ENCODE assay signal across 28 mouse cellular contexts in the genomic region with DNA sequence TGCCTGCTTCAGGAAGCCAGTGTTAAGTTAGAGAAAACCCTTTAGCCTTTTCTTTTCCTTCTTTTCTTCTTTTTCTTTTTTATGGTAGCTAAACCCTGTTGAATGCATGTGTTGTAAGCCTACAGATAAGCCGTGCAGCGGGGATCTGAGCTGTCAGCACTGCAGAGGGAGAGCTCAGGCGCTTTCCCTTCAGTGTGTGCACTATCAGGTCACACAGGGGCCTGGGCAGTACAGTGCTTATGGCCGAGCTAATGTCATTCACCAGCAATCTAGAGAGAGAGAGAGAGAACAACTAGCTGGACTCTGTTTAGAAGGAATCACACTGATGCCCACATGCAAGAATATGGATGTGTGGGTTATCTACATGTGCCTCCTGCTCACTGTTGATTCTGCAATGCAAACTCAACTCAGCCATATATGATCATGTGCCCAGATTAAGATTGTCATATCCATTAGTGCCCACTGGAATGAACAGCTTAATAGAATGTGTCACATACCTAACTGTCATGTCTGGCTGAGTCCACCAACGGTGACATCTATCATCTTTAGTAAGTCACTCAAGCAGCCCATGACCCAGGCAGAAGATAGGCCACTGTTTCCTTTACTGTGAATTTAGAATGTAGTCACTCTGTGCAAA.
DNase-seq lines count a peak whose midpoint lies in the region; ATAC-seq and TF ChIP-seq lines count a peak whose summit lies in the region.
"Had no signal": no experiment of that assay in that cellular context is flagged by ENCODE, and none has a peak within 500 bp of the region (broad histone marks: within the 10 kb centered on the region; RNA-seq: fewer than 3 reads in every experiment).

No protein-coding gene starts in this region.

- TF ChIP-seq CTCF in intestine, postnatal 0 days (IDR thresholded peaks at IDR 0.05; ENCODE audit: low read depth), result no peak
- TF ChIP-seq CTCF in hindbrain, postnatal 0 days (IDR thresholded peaks at IDR 0.05; ENCODE audit: low read depth), result no peak

- H3K9ac ChIP-seq in heart, embryonic 13.5 days, result no peak overlapping the region
- H3K9ac ChIP-seq in intestine, embryonic 16.5 days (ENCODE audit: low read depth, low read length), result no peak overlapping the region
- H3K9ac ChIP-seq in intestine, embryonic 15.5 days, result no peak overlapping the region
- no peak overlapping the region for H3K9ac ChIP-seq in intestine, postnatal 0 days (ENCODE audit: low read depth, low read length)
- H3K9ac ChIP-seq in hindbrain, postnatal 0 days (replicated peaks; ENCODE audit: low read length), result no peak overlapping the region
- H3K9ac ChIP-seq: embryonic facial prominence, embryonic 13.5 days; forebrain, postnatal 0 days; hindbrain, embryonic 15.5 days; limb, embryonic 15.5 days had no signal

- H3K27me3 ChIP-seq in heart, embryonic 13.5 days (replicated peaks), result peaks cover 75% of the 10 kb centered on the region
- no peaks in the 10 kb centered on the region for H3K27me3 ChIP-seq in intestine, embryonic 16.5 days (replicated peaks; ENCODE audit: control insufficient read depth, insufficient read depth, low read length)
- H3K27me3 ChIP-seq in intestine, embryonic 15.5 days (replicated peaks), result no peaks in the 10 kb centered on the region
- H3K27me3 ChIP-seq in intestine, postnatal 0 days (replicated peaks; ENCODE audit: control insufficient read depth, insufficient read depth, low read length), result no peaks in the 10 kb centered on the region
- no peaks in the 10 kb centered on the region for H3K27me3 ChIP-seq in limb, embryonic 10.5 days (ENCODE audit: low read depth, poor library complexity, severe bottlenecking)
- H3K27me3 ChIP-seq in hindbrain, postnatal 0 days (ENCODE audit: insufficient read depth, low read length), result no peaks in the 10 kb centered on the region
- H3K27me3 ChIP-seq: embryonic facial prominence, embryonic 13.5 days; hindbrain, embryonic 15.5 days; limb, embryonic 15.5 days had no signal

- H3K4me1 ChIP-seq in heart, embryonic 13.5 days, result peaks cover 54% of the 10 kb centered on the region
- no peaks in the 10 kb centered on the region; the same call in 1 of the 2 replicates for H3K4me1 ChIP-seq in intestine, embryonic 16.5 days (ENCODE audit: control insufficient read depth, insufficient read depth, low read length)
- H3K4me1 ChIP-seq in intestine, embryonic 15.5 days (replicated peaks), result no peaks in the 10 kb centered on the region
- no peaks in the 10 kb centered on the region for H3K4me1 ChIP-seq in intestine, postnatal 0 days (replicated peaks; ENCODE audit: control insufficient read depth, insufficient read depth, low read length)
- H3K4me1 ChIP-seq in limb, embryonic 10.5 days, result peaks cover 57% of the 10 kb centered on the region
- H3K4me1 ChIP-seq in hindbrain, postnatal 0 days (ENCODE audit: insufficient read depth, low read length), result no peaks in the 10 kb centered on the region

- no peak for DNase-seq in heart, postnatal 36 days
- DNase-seq in limb, embryonic 10.5 days (ENCODE audit: low spot score), result no peak
- no peak for DNase-seq in hindbrain, postnatal 0 days (ENCODE audit: low spot score)
- DNase-seq: adrenal gland, adult 2 months; adrenal gland, postnatal 36 days; B cell, adult 2 months; cerebellum, adult 18-20 months; cerebellum, postnatal 10 days; forebrain, postnatal 0 days; kidney, adult 9 months; kidney, postnatal 10 days; layer of hippocampus, postnatal 36 days; left cerebral cortex, postnatal 4 days; lung, postnatal 36 days; midbrain, embryonic 14.5 days; right cerebral cortex, postnatal 4 days; thymus, adult 18-20 months; thymus, postnatal 25 days had no signal

- no peak; the same call in 1 of the 2 replicates for ATAC-seq in heart, embryonic 13.5 days (ENCODE audit: extremely low read depth, insufficient number of reproducible peaks, low FRiP score, low TSS enrichment)
- ATAC-seq in intestine, embryonic 16.5 days, result peak; percentile 60; the same call in 1 of the 2 replicates
- ATAC-seq in intestine, embryonic 15.5 days, result no peak
- 0 out of 2 replicates have a peak, but pooled peaks have one; percentile 43 for ATAC-seq in intestine, postnatal 0 days
- no peak for ATAC-seq in hindbrain, postnatal 0 days
- ATAC-seq: activated CD4-positive, CD25-positive, alpha-beta regulatory T cell, adult 4 months; forebrain, postnatal 0 days had no signal

- no peak overlapping the region; the same call in 1 of the 2 replicates for H3K4me2 ChIP-seq in heart, embryonic 13.5 days
- no peak overlapping the region for H3K4me2 ChIP-seq in intestine, embryonic 16.5 days (ENCODE audit: low read depth, low read length)
- no peak overlapping the region for H3K4me2 ChIP-seq in intestine, embryonic 15.5 days (replicated peaks)
- H3K4me2 ChIP-seq in intestine, postnatal 0 days (replicated peaks; ENCODE audit: low read depth), result no peak overlapping the region
- H3K4me2 ChIP-seq in hindbrain, postnatal 0 days (ENCODE audit: low read depth, low read length), result no peak overlapping the region
- H3K4me2 ChIP-seq: embryonic facial prominence, embryonic 13.5 days; hindbrain, embryonic 15.5 days; limb, embryonic 15.5 days had no signal

- no peaks in the 10 kb centered on the region for H3K9me3 ChIP-seq in heart, embryonic 13.5 days
- H3K9me3 ChIP-seq in intestine, embryonic 16.5 days (ENCODE audit: control insufficient read depth, low read length), result no peaks in the 10 kb centered on the region
- no peaks in the 10 kb centered on the region for H3K9me3 ChIP-seq in intestine, embryonic 15.5 days
- no peaks in the 10 kb centered on the region for H3K9me3 ChIP-seq in intestine, postnatal 0 days (ENCODE audit: control insufficient read depth)
- H3K9me3 ChIP-seq in limb, embryonic 10.5 days (replicated peaks), result no peaks in the 10 kb centered on the region
- no peaks in the 10 kb centered on the region for H3K9me3 ChIP-seq in hindbrain, postnatal 0 days (ENCODE audit: low read length)
- H3K9me3 ChIP-seq: embryonic facial prominence, embryonic 13.5 days; hindbrain, embryonic 10.5 days; hindbrain, embryonic 15.5 days; limb, embryonic 15.5 days had no signal

- 20% methylated on average over 5 of the region's 5 CpGs for WGBS in heart, embryonic 13.5 days
- WGBS in intestine, embryonic 16.5 days, result 71% methylated on average over 5 of the region's 5 CpGs
- WGBS in intestine, embryonic 15.5 days, result 71% methylated on average over 5 of the region's 5 CpGs
- 65% methylated on average over 5 of the region's 5 CpGs for WGBS in intestine, postnatal 0 days
- 83% methylated on average over 5 of the region's 5 CpGs for WGBS in limb, embryonic 10.5 days
- WGBS in hindbrain, postnatal 0 days, result 71% methylated on average over 5 of the region's 5 CpGs

- H3K27ac ChIP-seq in heart, embryonic 13.5 days (replicated peaks), result peak overlapping the region; percentile 40; the same call in 1 of the 2 replicates
- H3K27ac ChIP-seq in intestine, embryonic 16.5 days (ENCODE audit: low read length), result no peak overlapping the region
- H3K27ac ChIP-seq in intestine, embryonic 15.5 days, result no peak overlapping the region
- H3K27ac ChIP-seq in intestine, postnatal 0 days (ENCODE audit: low read depth, low read length), result no peak overlapping the region
- H3K27ac ChIP-seq in limb, embryonic 10.5 days, result peak overlapping the region; percentile 9; the same call in 1 of the 2 replicates
- no peak overlapping the region for H3K27ac ChIP-seq in hindbrain, postnatal 0 days
- H3K27ac ChIP-seq: embryonic facial prominence, embryonic 13.5 days; hindbrain, embryonic 10.5 days; hindbrain, embryonic 15.5 days; limb, embryonic 15.5 days; stomach, postnatal 0 days had no signal

- intact Hi-C loops in heart, postnatal 36 days (cut with DNase I), result no loop called here

- no peaks in the 10 kb centered on the region for H3K36me3 ChIP-seq in heart, embryonic 13.5 days
- H3K36me3 ChIP-seq in intestine, embryonic 16.5 days (ENCODE audit: control insufficient read depth, insufficient read depth, low read length), result no peaks in the 10 kb centered on the region
- H3K36me3 ChIP-seq in intestine, embryonic 15.5 days, result no peaks in the 10 kb centered on the region
- no peaks in the 10 kb centered on the region for H3K36me3 ChIP-seq in intestine, postnatal 0 days (ENCODE audit: control insufficient read depth, insufficient read depth)
- no peaks in the 10 kb centered on the region for H3K36me3 ChIP-seq in limb, embryonic 10.5 days
- no peaks in the 10 kb centered on the region for H3K36me3 ChIP-seq in hindbrain, postnatal 0 days (ENCODE audit: insufficient read depth, low read length)
- H3K36me3 ChIP-seq: embryonic facial prominence, embryonic 13.5 days; hindbrain, embryonic 10.5 days; hindbrain, embryonic 15.5 days; limb, embryonic 15.5 days had no signal

- H3K4me3 ChIP-seq in heart, embryonic 13.5 days, result no peak overlapping the region
- H3K4me3 ChIP-seq in intestine, embryonic 16.5 days (ENCODE audit: low read length), result no peak overlapping the region
- H3K4me3 ChIP-seq in intestine, embryonic 15.5 days (replicated peaks), result no peak overlapping the region
- no peak overlapping the region for H3K4me3 ChIP-seq in intestine, postnatal 0 days (ENCODE audit: low read depth, low read length)
- no peak overlapping the region for H3K4me3 ChIP-seq in limb, embryonic 10.5 days
- H3K4me3 ChIP-seq in hindbrain, postnatal 0 days (ENCODE audit: low read length), result no peak overlapping the region
- H3K4me3 ChIP-seq: embryonic facial prominence, embryonic 13.5 days; hindbrain, embryonic 10.5 days; hindbrain, embryonic 15.5 days; limb, embryonic 15.5 days had no signal

Comparison
In these comparisons a context has a peak if more than half of its experiments do, and no peak if none do; other contexts are left out.
1. ATAC-seq: peak in intestine, embryonic 16.5 days (single experiment) and intestine, postnatal 0 days (single experiment); none in heart, embryonic 13.5 days (single experiment), intestine, embryonic 15.5 days (single experiment) and hindbrain, postnatal 0 days (single experiment).
2. H3K27ac ChIP-seq: peak in heart, embryonic 13.5 days (single experiment) and limb, embryonic 10.5 days (single experiment); none in intestine, embryonic 16.5 days (single experiment), intestine, embryonic 15.5 days (single experiment), intestine, postnatal 0 days (single experiment) and hindbrain, postnatal 0 days (single experiment).